Mouse (Mus musculus) liver, embryonic 16.5 days (tissue): Measurements from ENCODE around the gene Bcam. TPM values are rescaled to one million over a fixed set of nuclear protein-coding genes. Genes with fewer than 3 reads are reported as not detected.
A peak's percentile ranks its signal among the peaks of the same experiment; 100 is the strongest.
"Not testable (repeated sequence)": the region's sequence is repeated elsewhere in the genome, so short reads cannot be mapped to it uniquely, and the experiment has no call there.

ENCODE experiments used
- ATAC-seq: fragments of 200-750 bp; cut with Nextera tagmentation; 2 replicates; pipeline ENCODE4 v1.8.0; 2017; ENCODE audit warnings: low read depth, mild to moderate bottlenecking, moderate number of reproducible peaks, moderate library complexity
- H3K27ac ChIP-seq: fragments of 300-500 bp; sonication (generic); 2 replicates; pipeline ENCODE4 v1.5.1; 2014; ENCODE audit warnings: mild to moderate bottlenecking, low read length
- H3K27me3 ChIP-seq: fragments of 300-500 bp; sonication (generic); 2 replicates; pipeline ENCODE4 v1.6.1; 2014; ENCODE audit warnings: low read depth, low read length, mixed read lengths; ENCODE audit not compliant: control insufficient read depth, insufficient read depth
- H3K36me3 ChIP-seq: fragments of 300-500 bp; sonication (generic); 2 replicates; pipeline ENCODE4 v1.6.1; 2014; ENCODE audit warnings: mild to moderate bottlenecking; ENCODE audit not compliant: control insufficient read depth, insufficient read depth
- H3K4me1 ChIP-seq: fragments of 300-500 bp; sonication (generic); 2 replicates; pipeline ENCODE4 v1.6.1; 2014; ENCODE audit warnings: low read depth, low read length, mixed read lengths; ENCODE audit not compliant: control insufficient read depth
- H3K4me2 ChIP-seq: fragments of 300-500 bp; sonication (generic); 2 replicates; pipeline ENCODE4 v1.6.1; 2014; ENCODE audit warnings: low read depth, low read length, mixed read lengths
- H3K4me3 ChIP-seq: fragments of 300-500 bp; sonication (generic); 2 replicates; pipeline ENCODE4 v1.5.1; 2014; ENCODE audit warnings: low read depth, mild to moderate bottlenecking, low read length
- H3K9ac ChIP-seq: fragments of 300-500 bp; sonication (generic); 2 replicates; pipeline ENCODE4 v1.6.1; 2014; ENCODE audit warnings: low read depth, low read length
- H3K9me3 ChIP-seq: fragments of 300-500 bp; sonication (generic); replicated peaks from 2 replicates; pipeline ENCODE4 v1.6.1; 2016; ENCODE audit warnings: low read length; ENCODE audit not compliant: control insufficient read depth
- WGBS: fragments of 180-500 bp; shearing (Covaris S2); extraction: QIAGEN DNeasy Blood & Tissue Kit; methylation state at CpG from one replicate; pipeline ENCODE4 v1.1.7; 2014; ENCODE audit not compliant: insufficient replicate concordance; 5-methylcytosine and 5-hydroxymethylcytosine counted together
- polyA plus RNA-seq: library from polyadenylated mRNA; unstranded; fragments of >200 nt; fragmentation: Nextera tagmentation; extraction: Ambion mirVana; gene quantifications from 2 replicates; pipeline ENCODE4 v1.2.1, GENCODE M21; 2015

Bcam gene
- polyA plus RNA-seq, 1 experiment from 2014 or later, result 9.7 TPM

DNA sequence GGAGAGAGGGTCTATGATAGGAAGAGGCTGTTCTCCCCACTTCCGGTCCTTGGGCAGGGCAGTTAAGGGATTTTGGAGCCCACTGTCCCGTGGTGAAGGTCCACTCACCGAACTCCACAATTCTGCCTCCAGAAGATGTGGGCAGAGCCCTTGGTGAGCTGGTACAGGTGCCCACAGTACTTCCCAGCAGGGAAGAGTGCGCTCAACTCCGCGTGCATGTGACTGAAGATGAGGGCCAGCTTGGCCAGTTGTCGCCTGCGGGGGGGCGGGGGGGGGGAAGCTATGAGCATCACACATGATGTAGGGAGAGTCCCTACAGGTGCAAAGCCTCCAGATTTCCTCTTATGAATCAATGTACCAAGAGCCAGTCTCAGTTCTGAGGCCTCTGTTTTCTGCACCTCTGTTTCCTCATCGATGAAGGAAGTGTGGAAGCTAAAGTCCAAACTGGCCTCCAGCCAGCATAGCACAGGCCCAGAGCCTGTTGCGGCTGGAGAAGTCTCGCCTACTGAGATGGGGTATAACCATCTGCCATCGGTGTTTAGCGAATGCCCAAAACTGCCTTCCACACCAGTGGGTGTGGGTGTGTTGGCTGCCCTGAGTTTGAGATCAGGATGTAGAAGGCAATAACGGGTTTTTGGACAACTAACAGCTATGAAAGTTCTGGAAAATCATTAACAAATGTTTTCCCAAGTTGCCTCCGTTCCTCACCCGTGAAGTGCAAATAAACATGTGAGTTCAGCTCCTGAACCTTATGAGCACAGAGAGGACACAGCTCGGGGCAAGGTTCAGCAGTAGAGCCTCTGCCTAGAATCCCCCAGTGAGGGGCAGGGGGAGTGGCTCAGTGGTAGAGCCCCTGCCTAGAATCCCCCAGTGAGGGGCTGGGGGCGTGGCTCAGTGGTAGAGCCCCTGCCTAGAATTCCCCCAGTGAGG is 22.1 kb upstream of the Bcam start:
- 61% methylated on average over 19 of the region's 19 CpGs for WGBS
- H3K27ac ChIP-seq, result no peak overlapping the region; the same call in 1 of the 2 replicates

DNA sequence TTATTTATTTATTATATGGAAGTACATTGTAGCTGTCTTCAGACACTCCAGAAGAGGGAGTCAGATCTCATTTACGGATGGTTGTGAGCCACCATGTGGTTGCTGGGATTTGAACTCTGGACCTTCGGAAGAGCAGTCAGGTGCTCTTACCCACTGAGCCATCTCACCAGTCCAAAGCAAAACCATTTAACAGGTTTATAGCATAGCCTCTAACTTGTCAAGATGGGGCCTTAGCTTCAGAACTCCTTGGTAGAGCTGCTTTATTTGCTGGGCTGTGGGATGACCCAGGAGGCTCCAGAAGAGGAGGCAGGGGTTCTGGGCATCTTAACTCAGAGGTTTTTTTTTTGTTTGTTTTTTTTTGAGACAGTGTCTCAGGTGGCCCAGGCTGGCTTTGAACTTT is 20.7 kb upstream of the Bcam start:
- H3K4me2 ChIP-seq, ATAC-seq: not testable (repeated sequence)
- 67% methylated on average over 2 of the region's 2 CpGs for WGBS

More for the DNA sequence above, 22.1 kb upstream of the Bcam start:
- ATAC-seq, result peak; percentile 53
- Histone ChIP-seq H3K9me3 (no peaks in the 10 kb centered on the region), H3K27me3 (peaks cover 13% of the 10 kb centered on the region), H3K9ac (no peak overlapping the region), H3K4me3 (no peak overlapping the region), H3K4me1 (peaks cover 4% of the 10 kb centered on the region), H3K36me3 (no peaks in the 10 kb centered on the region), H3K4me2 (no peak overlapping the region)

DNA sequence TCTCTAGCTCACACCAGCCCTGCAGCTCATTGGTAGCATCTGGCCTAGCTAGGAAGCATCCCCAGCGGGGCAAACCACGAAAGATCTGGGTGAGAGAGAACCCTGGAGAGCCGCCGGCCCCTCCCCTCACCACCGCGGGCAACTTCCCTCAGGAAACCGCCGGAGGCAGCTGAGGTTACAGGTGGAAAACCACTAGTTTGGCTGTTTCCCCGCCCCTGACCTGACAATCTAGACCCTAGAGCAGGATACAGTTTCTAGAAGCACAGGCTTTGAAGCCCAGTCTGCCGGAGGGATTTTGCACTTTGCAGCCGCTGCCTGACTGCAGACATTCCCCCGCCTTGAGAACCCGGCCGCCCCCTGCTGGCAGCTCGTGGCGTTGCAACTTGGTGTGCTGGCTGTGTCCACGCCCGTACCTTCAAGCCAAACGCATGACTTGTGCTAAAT is 19.1 kb upstream of the Bcam start:
- peak overlapping the region; percentile 64 for H3K4me2 ChIP-seq
- H3K27me3 ChIP-seq, result no peaks in the 10 kb centered on the region
- H3K4me1 ChIP-seq, result peaks cover 4% of the 10 kb centered on the region
- 1% methylated on average over 19 of the region's 19 CpGs for WGBS
- no peaks in the 10 kb centered on the region for H3K36me3 ChIP-seq
- no peaks in the 10 kb centered on the region for H3K9me3 ChIP-seq
- H3K27ac ChIP-seq, result no peak overlapping the region
- H3K9ac ChIP-seq, result no peak overlapping the region
- peak; percentile 16; the same call in 1 of the 2 replicates for ATAC-seq
- peak overlapping the region; percentile 45 for H3K4me3 ChIP-seq

More for the DNA sequence above, 20.7 kb upstream of the Bcam start:
- not testable (repeated sequence) for H3K4me3 ChIP-seq, H3K9ac ChIP-seq, H3K27ac ChIP-seq, H3K27me3 ChIP-seq, H3K9me3 ChIP-seq, H3K4me1 ChIP-seq, H3K36me3 ChIP-seq

DNA sequence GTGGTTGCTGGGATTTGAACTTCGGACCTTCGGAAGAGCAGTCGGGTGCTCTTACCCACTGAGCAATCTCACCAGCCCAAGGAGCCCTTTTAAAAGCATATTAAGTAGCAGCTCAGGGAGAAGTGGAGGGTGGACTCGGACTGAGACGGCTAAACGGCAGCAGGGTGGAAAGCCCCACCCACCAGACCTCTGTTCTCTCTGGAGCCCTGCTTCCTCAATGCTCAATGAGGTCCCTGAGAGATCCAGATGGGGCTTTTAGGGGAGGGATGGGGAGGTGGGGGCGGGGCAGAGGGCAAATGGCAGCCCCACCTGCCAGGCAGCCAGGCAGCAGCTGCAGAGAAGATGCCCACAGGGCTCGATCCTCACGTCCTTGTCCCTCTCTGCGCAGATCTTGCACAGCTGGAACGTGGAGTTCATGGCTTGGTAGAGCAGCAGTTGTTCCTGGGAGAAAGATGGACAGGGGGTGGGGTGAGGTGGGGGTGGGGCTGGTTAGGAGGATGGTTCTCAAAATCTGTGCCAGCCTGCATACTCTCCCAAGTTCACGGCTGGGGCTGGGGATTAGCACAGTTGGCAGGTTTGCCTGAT is 15.2 kb upstream of the Bcam start:
- H3K9ac ChIP-seq, result no peak overlapping the region
- WGBS, result 30% methylated on average over 12 of the region's 12 CpGs
- no peak overlapping the region for H3K4me3 ChIP-seq
- no peaks in the 10 kb centered on the region for H3K27me3 ChIP-seq
- no peak overlapping the region for H3K4me2 ChIP-seq
- H3K9me3 ChIP-seq, result no peaks in the 10 kb centered on the region
- ATAC-seq, result no peak
- no peaks in the 10 kb centered on the region for H3K36me3 ChIP-seq
- H3K27ac ChIP-seq, result no peak overlapping the region
- H3K4me1 ChIP-seq, result peaks cover 4% of the 10 kb centered on the region

DNA sequence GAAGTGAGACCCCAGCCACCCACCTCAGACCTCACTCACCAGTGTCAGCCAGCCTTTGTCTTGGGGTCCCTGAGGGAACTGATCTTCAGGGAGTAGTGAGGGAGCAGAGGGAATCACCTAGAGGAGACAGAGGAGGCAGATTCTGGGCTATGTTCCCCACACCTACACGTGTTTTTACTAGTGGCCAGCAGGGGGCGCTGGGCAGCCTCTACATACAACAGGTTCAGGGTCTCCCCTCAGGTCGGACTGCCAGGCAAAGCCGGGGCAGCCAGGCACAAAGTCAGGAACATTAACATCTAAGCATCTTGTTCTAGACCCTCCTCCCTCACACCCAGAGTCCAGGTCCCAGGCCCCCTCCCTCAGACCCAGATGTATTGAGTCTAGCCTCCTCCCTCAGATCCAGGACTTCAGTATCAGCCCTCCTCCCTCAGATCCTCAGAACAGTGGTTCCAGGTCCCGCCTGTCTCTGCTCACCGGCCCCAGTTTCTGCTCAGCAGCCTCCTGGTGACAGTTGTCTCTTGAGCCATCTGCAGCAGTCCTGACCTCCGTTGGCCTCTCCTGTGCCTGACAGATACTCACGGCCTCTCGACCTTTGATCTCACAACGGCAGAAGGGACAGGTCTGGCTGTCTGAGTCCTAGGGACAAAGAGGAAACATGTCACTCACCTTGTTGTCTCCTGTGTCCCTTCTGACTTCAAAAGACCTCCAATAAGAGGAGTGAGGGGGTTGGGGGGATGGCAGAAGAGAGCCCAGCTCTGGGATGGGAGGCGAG is 14.1 kb upstream of the Bcam start:
- no peak overlapping the region for H3K27ac ChIP-seq
- H3K9ac ChIP-seq, result no peak overlapping the region
- ATAC-seq, result peak; percentile 68

DNA sequence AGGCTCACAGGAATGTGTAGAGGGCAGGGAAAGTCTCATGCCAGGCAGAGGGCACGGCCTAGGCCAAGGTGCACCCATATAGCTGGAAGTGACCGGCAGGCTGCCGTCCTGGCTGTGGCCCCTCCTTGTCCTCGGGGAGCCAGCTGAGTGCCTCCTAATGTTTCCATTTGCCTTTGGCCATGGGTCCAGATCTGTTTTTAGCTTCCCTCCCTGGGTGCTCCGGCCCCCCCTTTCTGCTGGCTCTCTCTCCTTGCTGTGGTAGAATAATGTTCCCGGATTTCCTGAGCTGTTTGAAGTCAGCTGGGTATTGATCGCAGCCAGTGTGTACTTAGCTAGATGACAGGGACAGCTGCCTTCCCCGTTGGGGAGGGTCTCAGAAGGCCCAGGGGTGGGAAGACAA is 12.8 kb upstream of the Bcam start:
- H3K27ac ChIP-seq, result no peak overlapping the region
- no peak overlapping the region for H3K9ac ChIP-seq
- 0 out of 2 replicates have a peak, but pooled peaks cover 2% of the 10 kb centered on the region for H3K36me3 ChIP-seq
- no peak overlapping the region for H3K4me3 ChIP-seq
- peak; percentile 41 for ATAC-seq
- H3K9me3 ChIP-seq, result no peaks in the 10 kb centered on the region
- H3K4me1 ChIP-seq, result no peaks in the 10 kb centered on the region; the same call in none of the 2 replicates
- H3K27me3 ChIP-seq, result no peaks in the 10 kb centered on the region
- no peak overlapping the region for H3K4me2 ChIP-seq
- 50% methylated on average over 8 of the region's 8 CpGs for WGBS

More for the DNA sequence above, 14.1 kb upstream of the Bcam start:
- Histone ChIP-seq H3K4me1 (peaks cover 4% of the 10 kb centered on the region), H3K27me3 (no peaks in the 10 kb centered on the region), H3K9me3 (no peaks in the 10 kb centered on the region), H3K36me3 (0 out of 2 replicates have a peak, but pooled peaks cover under 1% of the 10 kb centered on the region), H3K4me3 (no peak overlapping the region), H3K4me2 (no peak overlapping the region)
- 24% methylated on average over 11 of the region's 11 CpGs for WGBS

DNA sequence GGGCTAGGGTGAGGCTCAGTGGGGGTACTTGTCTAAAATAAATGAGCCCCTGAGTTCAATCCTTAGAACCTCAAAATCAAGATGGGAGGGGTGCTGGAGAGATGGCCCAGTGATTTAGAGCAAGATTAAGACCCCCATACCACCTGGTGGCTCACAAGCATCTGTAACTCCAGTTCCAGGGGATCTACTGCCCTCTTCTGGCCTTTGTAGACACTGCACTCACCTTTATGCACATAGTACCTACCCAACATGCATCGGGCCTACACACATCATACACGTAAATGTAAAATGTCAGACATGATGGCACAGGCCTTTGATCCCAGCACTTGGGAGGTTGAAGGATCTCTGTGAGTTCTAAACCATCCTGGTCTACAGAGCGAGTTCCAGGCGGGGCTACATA is 11.8 kb upstream of the Bcam start:
- H3K4me1 ChIP-seq, result no peaks in the 10 kb centered on the region; the same call in none of the 2 replicates
- no peak overlapping the region for H3K4me2 ChIP-seq
- 0 out of 2 replicates have a peak, but pooled peaks cover 2% of the 10 kb centered on the region for H3K36me3 ChIP-seq
- no peaks in the 10 kb centered on the region for H3K9me3 ChIP-seq
- no peak overlapping the region for H3K27ac ChIP-seq
- H3K9ac ChIP-seq, result no peak overlapping the region
- no peak overlapping the region for H3K4me3 ChIP-seq
- no peaks in the 10 kb centered on the region for H3K27me3 ChIP-seq
- no peak for ATAC-seq
- WGBS, result 71% methylated on average over 4 of the region's 4 CpGs

DNA sequence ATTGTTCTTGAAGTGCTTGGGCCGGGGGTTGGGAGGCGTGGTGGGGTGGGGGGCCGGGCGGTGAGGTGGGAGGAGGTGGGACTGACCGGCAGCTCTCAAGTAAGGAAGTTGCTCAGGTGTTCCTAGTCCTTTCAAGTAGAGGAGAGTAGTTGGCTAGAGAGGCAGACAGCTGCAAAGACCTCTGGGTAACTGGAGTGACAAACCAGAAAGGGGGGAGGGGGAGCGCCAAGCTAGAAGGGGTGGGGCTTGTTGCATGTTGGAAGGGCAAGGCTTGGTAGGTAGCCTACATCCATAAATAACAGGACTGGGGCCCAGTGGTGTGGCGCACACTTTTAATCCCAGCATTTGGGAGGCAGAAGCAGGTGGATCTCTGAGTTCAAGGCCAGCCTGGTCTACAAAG is 10.9 kb upstream of the Bcam start:
- Histone ChIP-seq H3K4me3 (no peak overlapping the region), H3K9ac (no peak overlapping the region), H3K4me2 (no peak overlapping the region), H3K27ac (no peak overlapping the region), H3K9me3 (no peaks in the 10 kb centered on the region), H3K27me3 (no peaks in the 10 kb centered on the region), H3K4me1 (no peaks in the 10 kb centered on the region; the same call in none of the 2 replicates), H3K36me3 (0 out of 2 replicates have a peak, but pooled peaks cover 2% of the 10 kb centered on the region)
- ATAC-seq, result no peak
- 75% methylated on average over 7 of the region's 7 CpGs for WGBS
